Mouse (Mus musculus) liver, adult 2 months (tissue): Measurements from ENCODE around the gene Tnfsf12. TPM values are rescaled to one million over a fixed set of nuclear protein-coding genes. Genes with fewer than 3 reads are reported as not detected.
"Not testable (repeated sequence)": the region's sequence is repeated elsewhere in the genome, so short reads cannot be mapped to it uniquely, and the experiment has no call there.

Experiments used
- DNase-seq: peaks from one replicate; pipeline ENCODE4 v3.0.0-alpha.2; 2011; ENCODE audit warnings: low read depth, low spot score; ENCODE audit errors: extremely low read depth
- H3K27ac ChIP-seq: fragments of 200-500 bp; replicated peaks from 2 replicates; pipeline ENCODE4 v1.5.1; 2012; ENCODE audit warnings: low read depth, mild to moderate bottlenecking, control low read depth, inconsistent platforms, low read length; ENCODE audit not compliant: insufficient read depth
- H3K27me3 ChIP-seq: fragments of 200-500 bp; 2 replicates; pipeline ENCODE4 v1.6.1; 2012; ENCODE audit warnings: mild to moderate bottlenecking, moderate library complexity, low read length, inconsistent platforms; ENCODE audit not compliant: control insufficient read depth, insufficient read depth
- H3K36me3 ChIP-seq: fragments of 200-500 bp; 2 replicates; pipeline ENCODE4 v1.6.1; 2012; ENCODE audit warnings: low read length, inconsistent platforms; ENCODE audit not compliant: control insufficient read depth, insufficient read depth
- H3K4me1 ChIP-seq: fragments of 200-500 bp; 2 replicates; pipeline ENCODE4 v1.6.1; 2011; ENCODE audit warnings: low read length; ENCODE audit not compliant: control insufficient read depth, insufficient read depth
- H3K4me3 ChIP-seq: fragments of 200-500 bp; 2 replicates; pipeline ENCODE4 v1.5.1; 2011; ENCODE audit warnings: low read depth, mild to moderate bottlenecking, control low read depth, low read length, moderate library complexity; ENCODE audit not compliant: insufficient read depth
- H3K79me2 ChIP-seq: fragments of 200-500 bp; 2 replicates; pipeline ENCODE4 v1.6.1; 2012; ENCODE audit warnings: inconsistent platforms, mild to moderate bottlenecking, low read length, moderate library complexity; ENCODE audit not compliant: control insufficient read depth, insufficient read depth
- H3K9ac ChIP-seq: fragments of 200-500 bp; 2 replicates; pipeline ENCODE4 v1.6.1; 2012; ENCODE audit warnings: low read depth, mild to moderate bottlenecking, control low read depth, inconsistent platforms, low read length
- CTCF ChIP-seq: fragments of 200-500 bp; IDR thresholded peaks from 2 replicates; pipeline ENCODE4 v1.5.1; 2011; ENCODE audit warnings: low read depth, low read length, control low read depth
- POLR2A ChIP-seq: fragments of 200-500 bp; IDR thresholded peaks from 2 replicates; pipeline ENCODE4 v1.6.1; 2011; ENCODE audit warnings: low read length, control low read depth; ENCODE audit not compliant: insufficient read depth; ENCODE audit errors: extremely low read depth
- WGBS: fragments of 180-500 bp; shearing (Covaris S2); methylation state at CpG from one replicate; pipeline ENCODE4 v1.1.7; 2018; 5-methylcytosine and 5-hydroxymethylcytosine counted together
- polyA plus RNA-seq: library from polyadenylated mRNA; depleted of rRNA; stranded (reverse); fragments of >200 nt; gene quantifications from 2 replicates; pipeline ENCODE4 v1.2.3, GENCODE M21; 2012; rRNA removed
- total RNA-seq: library from RNA; depleted of rRNA; stranded (reverse); fragments of >200 nt; gene quantifications from 2 replicates; pipeline ENCODE4 v1.2.3, GENCODE M21; 2014; rRNA removed

Tnfsf12 gene
- 2.6 and 3.0 TPM in 2 replicates for total RNA-seq
- polyA plus RNA-seq: 9.5 and 18.0 TPM in 2 replicates

DNA sequence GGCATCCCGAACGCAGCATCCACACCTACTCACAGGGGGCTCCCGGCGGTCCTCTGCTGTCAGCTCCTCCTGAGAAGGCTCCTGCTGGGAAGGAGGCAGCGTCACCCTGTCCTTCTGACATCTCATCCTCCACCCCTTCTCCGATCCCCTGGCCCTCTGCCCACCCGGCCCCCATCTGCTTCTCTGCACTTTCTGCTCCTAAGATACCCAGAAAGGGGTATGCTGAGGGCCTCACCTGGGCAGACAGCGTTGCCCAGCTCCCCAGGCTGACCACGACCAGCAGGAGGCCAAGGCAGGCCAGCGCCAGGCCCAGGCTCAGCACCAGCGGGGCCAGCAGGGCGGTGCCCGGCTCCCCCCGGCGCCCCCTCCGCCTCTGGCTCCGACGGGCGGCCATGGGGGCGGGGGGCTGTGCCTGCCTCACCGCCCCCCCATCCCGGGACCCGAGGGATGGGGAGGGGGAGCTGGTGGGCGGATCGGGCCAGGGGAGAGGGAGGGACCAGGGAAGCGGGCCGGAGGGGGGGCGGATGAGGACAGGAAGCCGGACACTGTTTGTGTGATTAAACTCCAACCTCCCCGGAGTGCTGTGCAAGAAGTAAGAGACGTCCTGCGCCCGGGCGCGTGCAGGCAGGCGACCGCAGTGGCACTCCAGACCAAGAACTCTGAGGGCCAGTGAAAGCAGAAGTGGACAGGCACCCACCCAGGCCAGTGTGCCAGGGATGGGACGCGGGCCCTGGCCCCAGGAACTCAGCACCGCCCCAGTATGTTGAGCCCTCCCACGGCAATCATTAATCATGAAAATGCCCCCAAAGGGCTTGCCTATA is at the start of gene Tnfsf12, which contains the start of gene Tnfsfm13:
TSS of gene Tnfsf12 (minus strand) at position 489 of the 821 bp plus-strand sequence.
TSS of gene Tnfsfm13 (minus strand) at position 738 of the 821 bp plus-strand sequence.
- H3K9ac ChIP-seq: peak within 1 kb of the TSS; percentile 85
- H3K4me1 ChIP-seq: peaks cover 7% of the 10 kb centered on the region; the same call in 1 of the 2 replicates
- DNase-seq: peak; percentile 30
- H3K27me3 ChIP-seq: no peaks in the 10 kb centered on the region
- H3K79me2 ChIP-seq: no peaks in the 10 kb centered on the region
- 4% methylated on average over 41 of the region's 41 CpGs for WGBS
- H3K27ac ChIP-seq: peak within 1 kb of the TSS; percentile 47
- H3K36me3 ChIP-seq: no peaks in the 10 kb centered on the region
- peak within 1 kb of the TSS; percentile 66 for H3K4me3 ChIP-seq
- TF ChIP-seq POLR2A: peak; percentile 57; the same call in 1 of the 2 replicates
- TF ChIP-seq CTCF: peak; percentile 37; the same call in 1 of the 2 replicates

DNA sequence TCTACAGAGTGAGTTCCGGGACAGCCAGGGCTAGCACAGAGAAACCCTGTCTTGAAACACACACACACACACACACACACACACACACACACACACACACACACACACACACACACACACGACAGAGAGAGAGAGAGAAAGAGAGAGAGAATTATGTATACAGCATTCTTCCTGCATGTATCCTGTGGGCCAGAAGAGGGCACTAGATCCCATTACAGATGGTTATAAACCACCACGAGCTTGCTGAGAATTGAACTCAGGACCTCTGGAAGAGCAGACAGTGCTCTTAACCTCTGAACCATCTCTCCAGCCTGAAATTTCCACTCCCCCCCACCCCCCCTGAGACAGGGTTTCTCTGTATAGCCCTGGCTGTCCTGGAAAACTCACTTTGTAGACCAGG is 35.8 kb upstream of the Tnfsf12 start:
- not testable (repeated sequence) for H3K4me3 ChIP-seq, H3K79me2 ChIP-seq, DNase-seq, H3K9ac ChIP-seq, H3K4me1 ChIP-seq, H3K27ac ChIP-seq, H3K27me3 ChIP-seq
- H3K36me3 ChIP-seq: peaks cover 24% of the 10 kb centered on the region
- 84% methylated on average over 2 of the region's 3 CpGs for WGBS
- TF ChIP-seq CTCF: 0 out of 2 replicates have a peak, but pooled peaks have one; percentile 9

DNA sequence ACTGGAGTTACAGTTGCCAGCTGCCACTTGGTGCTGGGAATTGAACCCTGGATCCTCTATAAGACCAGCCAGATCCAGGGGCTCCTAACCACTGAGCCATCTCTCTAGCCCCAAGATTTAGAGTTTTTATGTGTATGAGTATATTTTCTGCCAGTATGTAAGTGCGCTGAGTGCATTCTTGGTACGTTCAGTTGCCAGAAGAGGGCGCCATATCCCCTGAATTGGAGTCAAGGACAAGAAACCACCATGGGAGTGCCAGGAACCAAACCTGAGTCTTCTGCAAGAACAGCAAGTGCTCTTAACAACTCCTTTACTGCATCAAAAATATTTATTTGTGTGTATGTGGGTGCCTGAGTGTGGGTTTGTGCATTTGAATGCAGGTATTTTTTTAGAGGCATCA is 33.4 kb upstream of the Tnfsf12 start:
- H3K4me1 ChIP-seq: no peaks in the 10 kb centered on the region
- H3K36me3 ChIP-seq: peaks cover 3% of the 10 kb centered on the region; the same call in 1 of the 2 replicates
- peak; percentile 68 for TF ChIP-seq CTCF
- no peak for TF ChIP-seq POLR2A
- no peak overlapping the region for H3K4me3 ChIP-seq
- DNase-seq: peak; percentile 73
- no peak overlapping the region for H3K9ac ChIP-seq
- H3K79me2 ChIP-seq: no peaks in the 10 kb centered on the region
- 51% methylated on average over 3 of the region's 3 CpGs for WGBS
- H3K27ac ChIP-seq: no peak overlapping the region
- H3K27me3 ChIP-seq: no peaks in the 10 kb centered on the region

DNA sequence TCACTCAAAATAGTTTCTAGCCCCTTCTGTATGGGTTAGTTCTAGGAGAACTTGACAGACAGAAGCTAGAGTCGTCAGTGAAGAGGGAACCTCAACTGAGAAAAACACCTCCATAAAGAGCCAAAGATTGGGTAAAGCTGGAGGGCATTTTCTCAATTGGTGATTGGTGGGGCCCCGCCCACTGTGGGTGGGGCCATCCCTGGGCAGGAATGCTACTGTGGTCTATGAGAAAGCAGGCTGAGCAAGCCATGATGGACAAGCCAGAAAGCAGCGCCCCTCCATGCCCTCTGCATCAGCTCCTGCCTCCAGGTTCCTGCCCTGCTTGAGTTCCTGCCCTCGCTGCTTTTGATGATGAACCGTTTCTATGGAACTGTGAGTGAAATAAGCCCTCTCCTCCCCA is 30.3 kb upstream of the Tnfsf12 start:
- no peak for DNase-seq
- WGBS: 54% methylated on average over 5 of the region's 5 CpGs
- no peak overlapping the region for H3K27ac ChIP-seq
- no peak overlapping the region for H3K4me3 ChIP-seq
- TF ChIP-seq CTCF (no peak), POLR2A (no peak)
- no peaks in the 10 kb centered on the region for H3K79me2 ChIP-seq
- no peaks in the 10 kb centered on the region for H3K36me3 ChIP-seq
- H3K4me1 ChIP-seq: no peaks in the 10 kb centered on the region
- H3K9ac ChIP-seq: no peak overlapping the region
- H3K27me3 ChIP-seq: no peaks in the 10 kb centered on the region

DNA sequence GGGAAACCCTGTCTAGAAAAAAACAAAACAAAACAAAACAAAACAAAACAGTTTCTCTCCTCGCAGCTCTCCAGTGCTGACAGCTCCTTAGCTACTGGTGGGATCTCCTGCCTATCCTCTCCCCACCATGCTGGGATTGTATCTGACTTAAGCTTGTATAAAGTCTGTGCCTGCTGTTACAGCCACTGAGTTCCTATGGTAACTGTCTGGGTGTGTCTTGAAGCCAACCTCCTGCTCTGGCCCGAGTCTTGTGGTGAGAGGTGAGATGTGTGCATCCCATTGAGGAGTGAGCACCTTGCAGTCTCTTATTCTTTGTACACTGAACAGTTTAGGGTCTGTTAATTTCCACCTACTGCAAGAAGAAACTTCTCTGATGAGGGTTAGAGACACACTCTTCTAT is 27.4 kb upstream of the Tnfsf12 start:
- DNase-seq: no peak
- 63% methylated on average over 2 of the region's 2 CpGs for WGBS
- no peak overlapping the region for H3K9ac ChIP-seq
- no peaks in the 10 kb centered on the region for H3K36me3 ChIP-seq
- TF ChIP-seq CTCF (no peak), POLR2A (no peak)
- H3K4me1 ChIP-seq: no peaks in the 10 kb centered on the region
- H3K79me2 ChIP-seq: no peaks in the 10 kb centered on the region
- H3K27me3 ChIP-seq: no peaks in the 10 kb centered on the region
- H3K27ac ChIP-seq: no peak overlapping the region
- H3K4me3 ChIP-seq: no peak overlapping the region

DNA sequence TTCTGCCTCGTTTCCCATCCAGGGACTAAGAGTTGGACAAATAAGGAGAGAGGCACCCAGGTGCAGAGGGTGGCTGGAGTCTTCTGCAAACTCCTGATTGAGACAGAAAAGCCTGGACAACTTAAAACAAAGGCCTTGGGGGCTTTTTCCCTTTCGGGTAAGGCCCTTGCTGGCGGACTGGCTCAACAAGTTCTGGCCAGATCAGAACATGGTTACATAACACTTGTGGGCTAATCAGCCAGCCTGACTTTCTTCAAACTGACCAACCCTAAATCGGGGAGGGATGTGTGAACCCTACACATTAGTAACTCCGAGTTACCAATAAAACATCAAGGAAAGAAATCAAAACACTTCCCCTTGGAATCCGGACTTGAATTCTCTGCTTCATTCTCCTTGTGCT is 25.2 kb upstream of the Tnfsf12 start:
- no peaks in the 10 kb centered on the region for H3K36me3 ChIP-seq
- no peaks in the 10 kb centered on the region for H3K79me2 ChIP-seq
- TF ChIP-seq POLR2A: no peak
- TF ChIP-seq CTCF: no peak
- no peaks in the 10 kb centered on the region for H3K4me1 ChIP-seq
- DNase-seq: no peak
- no peak overlapping the region for H3K4me3 ChIP-seq
- no peak overlapping the region for H3K9ac ChIP-seq
- no peak overlapping the region for H3K27ac ChIP-seq
- 74% methylated on average over 6 of the region's 6 CpGs for WGBS
- H3K27me3 ChIP-seq: no peaks in the 10 kb centered on the region
